Mouse (Mus musculus): Measurements from ENCODE around the gene Arfgef2. TPM values are rescaled to one million over a fixed set of nuclear protein-coding genes. Genes with fewer than 3 reads are reported as not detected.

Gene Arfgef2
- polyA plus RNA-seq (2021; fragmentation: Nextera tagmentation) = 4.1 and 9.4 TPM in 2 replicates
- long read RNA-seq, experiment 1, full-length matches to known transcripts = 3 of 35 reads
- long read RNA-seq, experiment 1, partial matches to known transcripts = 6 of 35 reads
- long read RNA-seq, experiment 1, other reads (novel, unspliced or antisense) = 26 of 35 reads
- long read RNA-seq, experiment 2, partial matches to known transcripts = 4 of 11 reads
- long read RNA-seq, experiment 2, other reads (novel, unspliced or antisense) = 7 of 11 reads

GRCm38 (mm10) chr2:166805250-166806172 lies at the start of gene Arfgef2:
TSS of gene Arfgef2 (plus strand) at chr2:166805588.

GRCm38 (mm10) chr2:166792355-166792754 lies 13.0 kb upstream of the Arfgef2 start, which contains the start of gene Trp53rkb:
TSS of gene Trp53rkb (plus strand) at chr2:166792531.

GRCm38 (mm10) chr2:166905711-166906522 lies 100.5 kb downstream of the Arfgef2 start, which contains the start of gene Cse1l:
TSS of gene Cse1l (plus strand) at chr2:166906040.

Other genes starting within 250 kb of the Arfgef2 start
- 13.9 and 31.5 TPM in 2 replicates for gene Prex1, start 91.8 kb upstream of the Arfgef2 start, polyA plus RNA-seq (2021; fragmentation: Nextera tagmentation)
- gene Trp53rkb, start 13.1 kb upstream of the Arfgef2 start, polyA plus RNA-seq (2021; fragmentation: Nextera tagmentation) = 3.6 and 3.9 TPM in 2 replicates
- 22.1 and 24.9 TPM in 2 replicates for gene Cse1l, start 100.5 kb downstream of the Arfgef2 start, polyA plus RNA-seq (2021; fragmentation: Nextera tagmentation)
- gene Stau1, start 190.7 kb downstream of the Arfgef2 start, polyA plus RNA-seq (2021; fragmentation: Nextera tagmentation) = 30.8 and 35.9 TPM in 2 replicates
- 14.4 and 16.7 TPM in 2 replicates for gene Ddx27, start 209.6 kb downstream of the Arfgef2 start, polyA plus RNA-seq (2021; fragmentation: Nextera tagmentation)

Data from left cerebral cortex, adult 6 months (tissue).